Mouse (Mus musculus) thymus, postnatal 4 days (tissue): ENCODE data around the gene P2rx7.

Experiments used
- DNase-seq: peaks from one replicate; pipeline ENCODE4 v3.0.0; 2021

Gene P2rx7

GRCm38 (mm10) chr5:122643701-122644100 is at the start of gene P2rx7:
P2rx7 (plus strand) TSS chr5:122643911.
- no peak for DNase-seq

GRCm38 (mm10) chr5:122595470-122595869 is 48.2 kb upstream of the P2rx7 start:
- DNase-seq = no peak

- peak; percentile 71 for DNase-seq
These were observed 41.5 kb upstream of the P2rx7 start for GRCm38 (mm10) chr5:122602233-122602632.

DNA sequence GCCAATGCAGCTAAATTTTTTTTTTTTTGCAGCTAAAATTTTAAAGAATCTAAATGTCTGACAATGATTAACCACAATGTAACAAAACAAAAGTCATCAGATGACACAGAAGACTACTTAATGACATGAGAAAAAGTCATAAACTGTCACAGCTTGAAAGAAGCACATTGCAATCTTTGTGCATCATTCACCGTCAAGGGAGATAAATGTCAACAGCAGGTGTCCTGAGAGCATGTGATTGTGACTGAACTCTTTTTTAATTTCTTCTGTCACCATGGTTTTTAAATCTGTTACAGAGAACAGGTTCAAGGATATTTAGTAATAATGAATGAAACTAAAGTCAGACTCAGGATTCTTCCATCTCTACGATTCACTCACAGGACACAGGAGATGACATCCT is 38.8 kb upstream of the P2rx7 start:
- no peak for DNase-seq

DNA sequence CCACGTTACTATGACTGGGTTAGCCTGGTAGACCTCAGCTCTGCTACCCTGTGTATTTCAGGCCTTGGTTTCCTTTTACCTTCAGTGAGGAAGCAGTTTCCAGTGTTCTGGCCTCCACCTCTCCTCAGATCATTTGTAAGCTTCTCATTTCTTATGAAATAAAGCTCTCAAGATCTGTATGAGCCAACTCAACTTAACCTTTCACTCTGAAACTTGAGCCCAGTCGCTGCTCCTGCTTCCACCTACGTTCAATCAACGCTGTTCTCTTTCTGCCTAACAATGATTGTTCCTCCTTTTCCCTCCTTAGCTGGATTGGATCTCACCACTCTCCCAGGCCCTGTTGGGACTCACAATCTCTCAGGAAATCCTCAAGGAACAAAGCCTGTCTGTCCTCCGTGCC is 32.1 kb upstream of the P2rx7 start:
- no peak for DNase-seq

- peak; percentile 99 for DNase-seq
These were observed 29.6 kb upstream of the P2rx7 start, which contains the start of gene Ift81 for GRCm38 (mm10) chr5:122613908-122614732. Ift81 (minus strand) TSS chr5:122614518.

DNA sequence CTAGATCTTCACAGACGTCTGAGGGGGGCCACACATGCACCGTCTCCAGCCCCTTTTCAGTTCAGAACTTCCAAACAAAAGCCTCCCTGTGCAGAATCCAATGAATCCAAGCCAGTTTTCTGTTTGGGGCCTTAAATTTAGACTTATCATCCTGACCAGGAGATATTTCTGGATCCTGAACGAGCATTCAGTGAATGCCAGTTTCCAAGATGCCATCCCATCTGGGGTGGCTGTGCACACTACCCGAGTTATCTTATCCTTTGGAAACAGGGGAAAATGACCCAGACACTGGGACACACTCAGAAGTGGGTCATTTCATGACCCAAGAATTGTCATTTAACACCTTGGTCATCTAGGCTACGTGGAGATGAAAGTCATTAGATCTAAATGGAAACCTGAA is 26.0 kb upstream of the P2rx7 start:
- DNase-seq = no peak

GRCm38 (mm10) chr5:122619686-122620296 is 23.9 kb upstream of the P2rx7 start:
- DNase-seq = no peak

DNA sequence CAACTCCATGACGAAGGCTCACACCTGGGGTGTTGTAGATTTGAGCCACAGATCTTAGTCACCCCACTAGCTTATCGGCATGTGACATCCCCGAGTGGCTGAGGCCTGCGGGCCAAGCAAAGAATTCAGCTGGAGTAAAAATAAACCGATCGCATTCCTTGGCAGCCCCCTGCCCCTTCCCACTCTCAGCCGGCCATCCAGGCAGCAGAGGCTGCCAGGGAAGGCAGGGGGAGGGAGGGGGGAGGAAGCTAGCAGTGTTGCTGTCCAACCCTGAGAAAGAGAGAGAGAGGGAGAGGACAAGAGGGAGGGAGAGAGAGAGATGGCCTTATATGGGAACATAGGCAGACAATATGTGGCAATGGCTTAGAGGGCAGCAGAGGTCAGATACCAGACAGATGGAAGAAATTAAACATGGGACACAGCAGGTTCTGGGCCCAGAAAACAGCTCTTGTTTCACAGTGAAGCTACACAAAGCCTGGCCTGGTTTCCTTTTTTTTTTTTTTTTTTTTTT is 22.3 kb upstream of the P2rx7 start:
- DNase-seq = no peak

- no peak for DNase-seq
These were observed 21.2 kb upstream of the P2rx7 start for GRCm38 (mm10) chr5:122622526-122622925.

- DNase-seq = no peak
These were observed 19.9 kb upstream of the P2rx7 start for GRCm38 (mm10) chr5:122623861-122624260.

DNA sequence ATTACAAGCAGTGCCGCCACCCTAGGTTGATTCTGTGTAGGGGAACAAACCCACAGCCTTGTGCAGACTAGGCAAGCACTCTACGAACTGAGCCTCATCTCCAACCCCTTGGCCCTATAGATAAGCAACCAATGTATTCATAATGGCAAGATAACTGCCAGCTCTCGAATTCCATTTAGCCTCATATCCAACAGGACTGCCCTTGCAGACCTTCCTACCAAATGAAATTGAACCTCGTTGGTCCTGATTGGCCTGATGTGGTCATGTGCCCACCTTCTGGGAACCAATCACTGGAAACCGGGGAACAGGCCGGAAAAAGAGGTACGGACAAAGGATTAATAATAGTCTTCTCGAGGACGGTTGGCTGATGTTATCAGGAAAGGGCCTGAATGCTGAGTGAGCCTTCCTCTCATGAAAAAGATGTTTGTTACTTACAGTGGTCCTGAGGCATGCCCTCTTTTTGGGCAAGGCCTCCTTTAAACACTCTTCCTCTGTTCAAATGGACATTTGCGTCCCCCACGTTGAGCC is 18.7 kb upstream of the P2rx7 start:
- DNase-seq = no peak

DNA sequence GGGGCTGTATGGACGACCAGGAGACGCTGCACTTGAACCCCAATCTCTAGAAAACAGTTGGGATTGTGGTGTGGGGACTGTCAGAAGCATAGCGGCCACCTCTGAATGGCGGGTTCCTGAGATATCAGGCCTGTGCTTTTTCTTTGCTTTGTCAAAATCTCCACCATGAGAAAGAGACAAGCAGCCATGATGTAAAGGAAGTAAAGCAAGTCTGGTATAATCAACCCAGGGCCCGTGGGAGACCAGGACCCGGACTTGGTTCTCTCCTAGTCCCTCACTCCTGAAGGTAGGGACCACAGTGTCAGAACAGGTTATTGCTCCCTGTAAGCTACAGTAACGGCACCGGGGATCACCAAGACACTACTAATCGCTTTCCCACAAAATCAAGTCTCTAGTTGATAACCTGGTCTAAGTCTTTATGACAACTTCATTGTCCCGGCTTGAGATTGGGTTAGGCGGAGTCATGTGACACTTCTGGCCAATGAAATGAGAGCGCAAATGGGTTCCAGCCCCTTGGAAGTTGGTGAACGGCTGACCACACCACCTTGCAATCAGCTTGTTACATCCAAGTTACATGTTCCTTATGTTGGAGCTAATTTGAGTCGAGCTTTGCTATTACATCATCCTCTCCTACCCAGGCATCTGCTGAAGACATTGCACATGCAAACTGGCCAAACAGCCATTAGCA is 18.0 kb upstream of the P2rx7 start:
- no peak for DNase-seq

GRCm38 (mm10) chr5:122627243-122627642 is 16.5 kb upstream of the P2rx7 start:
- peak; percentile 93 for DNase-seq

GRCm38 (mm10) chr5:122635228-122635627 is 8.5 kb upstream of the P2rx7 start:
- DNase-seq = no peak

DNA sequence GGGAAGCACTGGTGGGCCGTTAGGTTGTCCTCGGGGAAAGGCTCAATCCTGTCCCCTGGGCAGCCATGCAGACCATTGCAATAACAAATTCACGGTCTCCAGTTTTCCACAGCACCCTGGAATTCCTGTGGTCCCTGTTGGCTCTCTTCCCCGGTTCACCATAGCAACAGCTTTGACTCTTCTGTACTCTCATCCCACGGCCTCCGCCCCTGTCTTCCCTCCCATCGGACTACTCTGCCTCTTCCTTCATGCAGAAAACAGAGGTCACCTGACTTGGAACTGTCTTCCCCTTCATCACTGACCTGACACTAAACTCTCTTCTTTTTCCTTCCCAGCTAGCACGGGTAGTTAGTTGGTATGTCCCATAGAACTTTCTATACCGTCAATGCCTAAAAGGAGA is 7.4 kb upstream of the P2rx7 start:
- DNase-seq = no peak

- DNase-seq = no peak
These were observed 6.8 kb upstream of the P2rx7 start for GRCm38 (mm10) chr5:122636958-122637357.

DNA sequence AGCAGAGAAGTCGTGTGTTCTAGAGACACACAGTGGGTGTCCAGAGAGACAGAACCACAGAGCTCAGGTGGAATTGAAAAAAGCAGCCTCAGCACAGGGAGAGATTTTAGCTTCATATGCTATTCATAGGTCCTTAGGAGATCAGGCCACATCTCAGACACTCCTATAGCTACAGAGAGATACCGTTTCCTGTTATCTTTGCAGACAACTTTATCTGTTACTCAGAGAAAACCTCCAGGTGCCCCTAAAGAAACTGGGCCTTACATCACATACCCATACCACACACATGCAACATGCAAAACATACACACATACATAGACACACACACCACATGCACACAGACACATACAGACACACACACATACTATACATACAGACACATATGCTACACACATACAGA is 5.4 kb upstream of the P2rx7 start:
- no peak for DNase-seq

DNA sequence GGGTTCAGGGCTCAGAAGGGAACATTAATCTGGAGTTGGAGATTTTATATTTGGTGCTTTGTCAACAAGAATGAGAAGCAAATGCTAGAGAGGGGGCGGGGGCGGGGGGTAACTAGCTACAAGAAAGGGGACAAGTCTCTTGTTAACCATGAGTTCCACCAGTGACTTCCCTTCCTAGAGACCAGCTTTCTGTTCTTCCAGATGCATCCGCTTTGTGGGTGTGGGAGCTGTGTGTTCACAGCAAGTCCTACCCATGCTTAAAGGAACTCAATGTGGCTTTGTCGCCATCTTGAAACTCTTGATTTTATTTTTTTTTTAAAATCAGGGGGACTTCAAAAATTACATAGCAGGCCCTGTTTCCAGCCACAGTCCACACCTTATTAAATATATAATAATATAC is 4.2 kb upstream of the P2rx7 start:
- DNase-seq = no peak

DNA sequence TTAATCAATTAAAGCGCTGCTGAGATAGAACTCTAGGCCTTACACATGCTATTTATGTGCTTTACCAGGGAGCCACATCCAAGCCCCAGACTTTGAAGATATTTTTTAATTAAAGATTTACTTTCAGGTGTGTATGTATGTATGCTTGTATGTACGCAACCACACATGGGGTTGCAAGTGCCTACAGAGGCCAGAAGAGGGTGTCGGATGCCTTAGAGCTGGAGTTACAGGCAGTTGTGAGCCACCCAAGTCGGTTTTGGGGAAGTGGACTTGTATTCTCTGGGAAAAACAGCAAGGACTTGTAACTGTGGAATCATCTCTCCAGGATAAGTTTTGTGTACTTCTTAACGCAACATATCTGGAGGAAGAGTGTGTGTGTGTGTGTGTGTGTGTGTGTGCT is 3.7 kb upstream of the P2rx7 start:
- no peak for DNase-seq

DNA sequence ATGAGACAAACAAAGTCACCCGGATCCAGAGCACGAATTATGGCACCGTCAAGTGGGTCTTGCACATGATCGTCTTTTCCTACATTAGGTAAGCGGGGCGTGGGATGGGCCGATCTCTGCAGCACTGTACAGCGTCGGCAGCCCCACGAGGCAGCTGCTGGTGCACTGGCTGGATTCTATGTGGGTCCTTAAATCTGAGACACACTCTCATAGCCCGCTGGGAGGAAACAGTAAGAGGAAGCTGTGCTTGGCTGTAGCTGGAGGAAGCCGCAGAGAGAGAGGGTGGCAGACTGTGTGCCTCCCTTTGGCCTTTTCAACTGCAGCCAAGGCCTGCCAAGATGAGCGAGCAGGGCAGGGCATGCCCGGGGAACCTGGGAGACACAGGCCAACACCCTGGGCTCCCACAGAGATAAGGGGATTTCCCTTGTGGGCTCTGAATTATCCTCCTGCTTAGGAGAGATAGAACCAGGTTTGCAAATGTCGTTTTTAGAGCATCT is 448 bp downstream of the P2rx7 start:
- DNase-seq = peak; percentile 52

GRCm38 (mm10) chr5:122645290-122645689 is 1.6 kb downstream of the P2rx7 start:
- no peak for DNase-seq

- DNase-seq = peak; percentile 40
These were observed 2.3 kb downstream of the P2rx7 start for GRCm38 (mm10) chr5:122646050-122646449.
